Mouse (Mus musculus) small intestine, adult 2 months (tissue): ENCODE results near the gene Nme1.

Source experiments
- CTCF ChIP-seq: fragments of 200-500 bp; IDR thresholded peaks from 2 replicates; pipeline ENCODE4 v1.5.1; 2012; ENCODE audit warnings: low read depth, mild to moderate bottlenecking, control low read depth, inconsistent platforms, low read length, moderate library complexity, mixed read lengths; ENCODE audit not compliant: insufficient replicate concordance, insufficient read length; ENCODE audit errors: extremely low read depth
- POLR2A ChIP-seq: fragments of 200-500 bp; IDR thresholded peaks from 2 replicates; pipeline ENCODE4 v1.6.1; 2012; ENCODE audit warnings: low read depth, mild to moderate bottlenecking, control low read depth, inconsistent platforms, low read length, moderate library complexity

- TF ChIP-seq POLR2A: no peak
- no peak for TF ChIP-seq CTCF
Observed at GRCm38 (mm10) chr11:93969799-93970198, 1.5 kb upstream of the Nme1 start.
